Mouse (Mus musculus): Measurements from ENCODE around the gene Ccdc24.

Ccdc24 gene

DNA sequence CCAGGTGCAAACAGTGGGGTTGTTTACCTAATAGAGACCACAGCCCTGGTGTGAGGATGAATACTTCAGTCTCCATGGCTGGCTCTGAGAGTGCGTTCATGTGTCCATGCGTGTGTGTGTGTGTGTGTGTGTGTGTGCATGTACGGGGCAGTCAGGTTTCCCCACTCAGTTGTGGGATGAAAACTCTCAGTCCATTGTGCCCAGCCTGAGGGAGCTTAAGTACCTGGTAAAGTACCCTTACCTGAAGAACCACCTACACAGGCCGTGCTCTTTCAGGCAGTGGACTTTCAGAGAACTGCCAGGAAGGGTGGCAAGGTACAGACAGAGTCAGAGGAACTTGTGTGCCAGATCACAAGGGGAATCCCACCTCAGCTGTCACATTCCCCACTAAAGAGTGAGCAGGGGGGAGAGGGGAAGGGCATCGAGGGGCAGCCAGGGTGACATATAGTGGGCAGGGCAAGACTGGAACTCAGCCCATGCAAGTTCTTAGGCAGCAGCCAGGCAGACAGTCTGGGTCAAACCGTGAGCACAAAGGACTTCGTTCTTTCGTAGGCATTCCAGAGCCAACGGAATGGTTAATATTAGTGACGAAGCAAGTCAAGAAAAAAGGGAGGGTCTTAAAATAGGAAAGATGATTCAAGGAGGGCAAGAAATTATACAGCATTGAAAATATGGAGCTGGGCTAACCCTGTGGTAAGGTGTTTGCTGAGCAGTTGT lies 20.0 kb downstream of the Ccdc24 start:
- no peak for DNase-seq (ENCODE audit: low read depth)

DNA sequence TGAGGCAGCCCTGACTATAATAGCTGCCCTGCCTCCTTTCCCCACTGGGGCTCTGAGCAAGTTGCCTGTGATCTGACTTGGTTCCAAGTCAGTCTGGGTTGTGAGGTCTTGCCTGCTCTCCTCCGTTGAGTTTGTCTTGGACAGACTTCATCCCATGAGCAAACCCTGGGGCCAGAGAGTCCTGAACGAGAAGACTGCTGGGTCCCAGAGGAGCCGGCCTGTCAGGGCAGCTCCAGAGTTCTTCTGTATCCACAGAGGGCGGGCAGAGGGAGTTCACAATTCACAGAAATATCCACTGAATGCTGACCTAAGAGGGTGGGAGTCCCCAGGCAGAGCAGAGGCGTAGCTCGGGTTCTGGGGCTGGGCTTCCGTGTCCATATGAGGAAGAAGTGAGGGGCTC lies 21.5 kb downstream of the Ccdc24 start:
- DNase-seq (ENCODE audit: low read depth), result peak; percentile 29

DNA sequence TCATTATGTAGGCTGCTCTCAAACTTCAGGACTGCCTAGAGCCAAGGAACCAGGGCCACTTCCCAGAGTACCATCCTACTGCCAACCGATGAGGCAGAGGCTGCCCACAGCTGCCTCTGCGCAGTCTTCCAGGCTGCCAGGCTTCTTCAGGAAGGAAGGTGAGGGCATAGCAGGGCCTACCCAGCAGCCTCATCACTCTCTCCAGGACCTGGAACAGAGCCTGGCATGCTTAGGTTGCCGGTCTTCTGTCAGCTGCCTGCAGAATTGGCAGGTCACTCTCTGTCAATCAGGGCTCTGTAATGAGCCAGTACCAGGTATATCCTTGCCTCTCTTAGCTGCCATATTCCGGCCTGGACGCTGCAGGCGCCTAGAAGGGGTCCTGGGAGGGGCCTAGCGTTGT lies 22.2 kb downstream of the Ccdc24 start:
- no peak for DNase-seq (ENCODE audit: low read depth)

DNA sequence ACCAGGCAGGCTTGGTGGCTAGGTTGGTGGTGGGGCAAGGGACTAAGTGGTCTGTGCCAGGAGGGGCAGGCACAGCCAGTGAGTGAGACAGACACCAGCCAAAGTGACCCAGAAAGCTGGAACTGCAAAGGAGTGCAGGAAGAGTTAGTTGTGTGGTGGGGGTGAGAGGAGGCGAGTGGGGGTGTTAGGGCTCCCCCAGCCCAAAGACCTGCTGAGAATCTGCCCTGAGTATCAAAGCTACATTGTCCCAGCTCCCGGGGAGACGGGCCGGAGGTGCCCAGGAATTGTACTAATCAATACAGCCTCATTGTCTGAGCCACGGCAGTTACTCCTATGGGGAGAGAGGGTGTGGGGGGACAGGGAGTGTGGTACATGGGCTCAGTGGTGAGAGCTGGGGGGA lies 22.9 kb downstream of the Ccdc24 start:
- no peak for DNase-seq (ENCODE audit: low read depth)

DNA sequence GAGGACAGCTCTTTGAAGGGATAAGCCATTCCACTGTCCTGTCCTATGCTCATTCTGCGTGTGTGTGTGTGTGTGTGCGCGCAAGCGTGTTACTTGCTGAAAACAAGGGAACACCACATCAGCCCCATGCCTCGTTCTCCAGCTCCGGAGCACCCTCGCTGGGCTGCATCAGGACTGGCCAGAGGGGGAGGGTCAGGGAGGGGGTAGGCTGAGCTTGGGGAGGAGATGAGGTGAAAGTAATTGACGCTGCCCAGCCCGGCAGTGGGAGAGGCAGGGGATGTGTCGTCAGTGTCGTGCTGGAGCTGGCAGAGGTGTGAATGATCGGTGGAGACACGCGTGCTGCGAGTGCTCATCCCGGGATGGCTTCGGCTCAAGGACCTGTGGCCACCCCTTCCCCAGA lies 23.3 kb downstream of the Ccdc24 start:
- no peak for DNase-seq (ENCODE audit: low read depth)

DNA sequence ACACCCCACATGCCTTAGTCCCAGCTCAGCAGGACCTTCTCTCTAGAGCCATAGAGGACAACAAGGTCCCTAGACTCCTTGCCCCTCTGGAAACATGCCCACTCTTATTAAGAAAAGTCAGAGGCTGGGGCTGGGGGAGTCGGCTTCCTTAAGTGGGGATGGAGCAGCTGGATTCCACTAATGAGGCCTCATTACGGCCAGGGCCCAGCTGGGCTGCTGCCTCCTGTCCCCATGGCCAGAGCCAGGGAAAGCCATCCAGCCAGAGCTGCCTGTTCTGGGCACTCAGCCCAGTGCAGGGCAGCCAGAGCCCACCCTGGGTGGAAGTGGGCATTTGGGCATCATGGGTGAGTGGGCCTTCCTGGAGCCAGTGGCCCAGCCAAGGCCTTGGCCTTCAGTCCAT lies 25.3 kb downstream of the Ccdc24 start:
- DNase-seq (ENCODE audit: low read depth), result no peak

DNA sequence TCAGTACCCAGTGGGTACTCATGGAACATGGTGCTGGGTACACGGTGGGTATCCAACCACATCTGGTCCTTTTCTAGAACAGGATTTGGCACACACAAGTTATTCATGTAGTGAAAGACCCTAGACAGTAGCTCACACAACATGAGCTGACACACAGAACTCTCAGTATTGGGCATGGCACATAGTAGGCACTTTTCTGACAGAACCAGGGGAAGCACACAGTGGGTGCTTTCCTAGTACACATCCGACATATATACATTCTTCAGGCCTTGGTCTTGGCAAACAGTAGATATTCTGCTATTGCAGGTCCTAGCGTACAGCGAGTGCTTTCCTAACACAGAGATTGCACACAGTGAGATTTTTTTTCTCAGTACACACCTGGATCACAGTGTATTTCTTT lies 26.1 kb downstream of the Ccdc24 start:
- no peak for DNase-seq (ENCODE audit: low read depth)

DNA sequence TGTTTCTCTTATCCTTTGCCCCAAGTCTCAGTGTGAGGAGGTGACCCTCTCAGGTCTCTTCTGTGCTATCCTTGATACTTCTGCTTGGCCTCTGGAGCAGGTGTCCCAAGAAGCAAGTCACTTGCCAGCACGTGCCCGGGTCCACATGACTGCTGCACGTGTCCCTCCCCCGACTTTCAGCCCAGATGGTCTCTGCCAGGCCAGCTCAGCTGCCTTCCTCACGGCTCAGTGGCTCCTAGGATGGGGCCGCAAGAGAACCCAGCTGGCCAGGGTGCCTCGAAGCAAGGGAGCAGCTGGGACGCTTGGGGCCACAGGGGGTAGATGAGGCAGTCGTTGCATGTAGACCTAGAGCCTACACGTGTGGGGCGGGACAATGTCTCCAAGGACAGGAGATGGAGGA lies 27.0 kb downstream of the Ccdc24 start:
- no peak for DNase-seq (ENCODE audit: low read depth)

DNA sequence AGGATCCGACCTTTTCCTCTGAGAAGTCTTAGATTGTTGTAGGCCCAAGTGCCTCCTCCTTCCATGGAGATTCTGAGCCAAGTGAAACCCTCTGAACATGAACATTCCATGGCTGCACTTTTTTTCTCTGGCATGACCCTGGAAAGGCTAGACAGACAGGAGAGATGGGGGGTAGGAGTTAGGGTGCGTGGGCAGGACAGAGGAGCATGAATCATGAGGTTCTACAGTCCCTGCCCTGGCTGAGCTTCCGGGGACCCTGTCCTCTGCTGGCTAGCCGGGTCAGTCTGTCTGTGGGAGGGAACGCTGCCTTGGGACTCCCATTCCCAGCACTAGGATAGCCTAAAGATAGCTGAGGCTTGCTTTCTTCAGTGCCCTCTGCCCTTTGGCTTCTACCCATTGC lies 27.9 kb downstream of the Ccdc24 start:
- DNase-seq (ENCODE audit: low read depth), result no peak

DNA sequence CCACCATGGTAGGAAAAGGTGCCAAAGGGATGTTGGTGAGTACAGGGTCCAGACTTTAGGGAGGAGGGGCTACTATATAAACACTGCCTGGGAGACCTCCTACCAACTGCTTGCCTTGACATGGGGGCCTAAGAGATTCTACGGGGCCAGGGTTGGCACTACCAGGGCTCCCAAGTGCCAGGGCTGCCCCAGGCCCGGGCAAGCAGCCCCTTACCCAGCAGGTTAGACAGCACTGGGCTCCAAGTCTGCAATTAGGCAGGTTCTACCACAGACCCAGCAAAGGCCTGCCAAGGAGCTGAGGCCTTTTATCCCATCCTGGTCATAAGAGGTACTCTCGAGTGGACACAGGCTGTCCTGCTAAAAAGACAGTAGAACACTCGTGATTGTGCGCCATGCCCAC lies 29.3 kb downstream of the Ccdc24 start:
- DNase-seq (ENCODE audit: low read depth), result no peak

DNA sequence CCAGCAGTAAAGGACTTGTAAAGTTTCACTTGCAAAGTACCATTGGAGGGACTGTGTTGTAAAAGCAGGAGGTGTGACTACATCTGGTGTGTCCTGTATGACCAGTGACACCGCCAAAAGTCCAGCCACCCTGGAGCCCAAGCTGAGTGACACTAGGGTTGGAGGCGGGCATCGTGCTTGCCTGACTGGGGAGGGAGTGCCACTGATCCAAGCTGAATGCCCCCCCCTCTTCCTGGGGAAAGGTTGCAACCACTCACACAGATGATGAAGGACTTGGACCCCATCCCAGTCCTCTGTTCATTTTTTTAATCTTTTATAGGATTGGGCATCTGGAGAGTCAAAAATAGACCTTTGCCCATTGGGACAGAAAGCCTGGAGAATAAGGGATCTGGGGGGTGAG lies 30.8 kb downstream of the Ccdc24 start:
- DNase-seq (ENCODE audit: low read depth), result peak; percentile 58

DNA sequence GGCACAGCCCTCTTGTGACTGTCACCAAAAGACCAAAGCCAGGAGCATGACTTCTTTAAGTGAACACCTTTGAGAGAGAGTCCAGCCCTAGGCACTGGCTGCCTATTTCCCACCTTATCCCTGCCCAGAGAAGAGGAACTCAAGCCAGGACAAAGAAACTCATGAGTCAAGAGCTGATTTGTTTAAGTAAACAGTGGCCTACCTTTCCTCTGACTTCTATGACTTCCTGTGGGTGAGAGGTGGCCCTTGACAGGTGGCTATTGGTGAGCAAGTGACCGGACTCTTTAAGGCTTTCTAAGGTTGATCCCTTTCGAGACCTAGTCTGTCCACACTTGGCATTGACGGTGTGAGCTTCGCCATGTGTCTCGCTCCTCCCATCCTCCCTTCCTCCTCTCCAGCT lies 31.5 kb downstream of the Ccdc24 start:
- no peak for DNase-seq (ENCODE audit: low read depth)

DNA sequence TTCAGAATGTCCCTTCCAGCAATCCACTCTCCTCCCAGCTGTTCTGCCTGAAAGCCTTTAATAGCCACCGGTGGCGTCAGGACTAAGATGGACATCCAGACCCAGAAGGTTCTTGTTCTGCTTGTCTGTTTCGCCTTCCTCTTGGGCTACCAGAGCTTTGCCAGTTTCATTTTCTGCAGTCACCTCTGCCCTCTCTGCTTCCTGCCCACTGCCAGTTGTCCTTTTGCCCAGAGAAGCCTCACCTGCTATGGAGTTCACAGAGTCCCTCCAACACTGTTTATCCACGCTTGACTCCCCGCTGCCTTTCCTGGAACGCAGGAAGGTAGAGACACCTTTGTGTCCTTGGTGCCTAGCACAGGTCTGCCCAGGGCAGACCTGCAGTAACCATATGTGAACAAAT lies 33.0 kb downstream of the Ccdc24 start:
- DNase-seq (ENCODE audit: low read depth), result no peak

DNA sequence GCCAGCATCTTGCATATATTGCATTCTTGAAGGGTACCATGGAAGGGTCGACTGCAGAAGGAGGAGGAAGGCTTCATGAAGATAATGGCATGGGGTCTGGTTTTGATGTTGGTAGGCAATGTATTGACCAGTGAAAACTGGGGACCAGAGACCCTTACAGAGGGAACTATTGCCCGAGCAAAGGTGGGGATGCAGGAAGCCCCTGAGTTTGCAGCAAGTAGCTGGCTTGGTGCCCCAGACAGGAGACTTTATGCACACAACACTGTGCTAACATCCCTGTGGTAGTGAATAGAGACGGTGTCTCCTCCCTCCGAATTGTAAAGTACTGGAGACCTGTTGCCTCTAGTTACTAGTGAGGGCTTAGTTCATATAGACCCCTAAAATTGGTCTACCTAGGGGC lies 35.1 kb downstream of the Ccdc24 start:
- DNase-seq (ENCODE audit: low read depth), result no peak

DNA sequence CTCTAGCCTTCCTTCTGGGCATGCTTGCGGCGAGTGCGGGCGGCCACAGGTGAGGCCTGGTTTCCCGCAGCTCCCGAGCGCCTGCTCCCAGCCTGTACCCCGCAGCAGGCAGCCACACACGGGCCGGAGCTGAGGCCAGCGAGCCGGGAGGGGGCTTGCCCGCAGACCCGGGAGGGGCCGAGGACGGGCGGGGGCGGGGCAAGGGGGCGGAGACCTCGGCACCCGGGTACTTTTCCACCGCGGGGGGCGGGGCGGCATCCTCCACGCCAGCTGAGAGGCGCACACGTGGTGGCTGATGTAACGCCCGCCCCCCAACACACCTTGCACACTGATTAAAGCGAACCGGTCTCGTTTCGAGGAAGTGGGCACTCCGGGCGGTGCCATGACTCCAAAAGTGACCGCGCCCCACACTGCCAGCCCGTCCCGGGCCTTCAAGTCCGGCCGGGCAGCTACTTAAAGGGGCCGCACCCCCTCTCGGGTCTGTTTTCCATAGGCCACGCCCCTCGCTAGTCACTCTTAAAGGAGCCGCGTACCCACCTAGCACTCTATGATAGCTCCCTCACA lies 36.1 kb downstream of the Ccdc24 start:
- DNase-seq (ENCODE audit: low read depth), result peak; percentile 95

DNA sequence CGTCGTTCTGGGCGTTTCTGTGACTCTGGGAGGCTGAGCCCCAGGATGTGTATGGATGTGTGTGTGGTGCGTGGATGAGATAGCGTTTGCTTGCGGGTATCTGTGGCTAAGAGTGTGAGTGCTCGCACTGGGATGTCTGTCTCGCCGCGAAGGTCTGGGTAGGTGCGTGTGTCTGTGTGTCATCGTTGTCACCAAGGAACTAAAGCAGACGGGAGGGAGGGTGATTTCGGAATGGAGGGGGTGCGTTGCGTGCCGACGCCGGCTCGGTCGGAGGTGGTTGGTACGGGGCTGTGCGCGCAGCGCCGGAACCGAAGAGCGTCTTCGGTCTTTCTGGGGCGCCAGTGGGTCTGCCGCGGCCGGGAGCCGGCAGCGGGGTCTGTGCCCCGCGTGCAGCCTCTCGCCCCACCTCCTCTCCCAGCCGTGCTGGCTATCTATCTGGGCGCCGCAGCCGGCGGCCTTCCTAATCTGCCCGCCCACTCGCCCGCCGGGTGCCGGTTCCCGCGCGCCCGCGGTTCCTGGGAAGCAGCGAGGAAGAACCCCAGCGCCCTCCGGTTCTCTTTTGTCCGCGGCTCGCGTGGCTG lies 36.7 kb downstream of the Ccdc24 start:
- peak; percentile 59 for DNase-seq (ENCODE audit: low read depth)

DNA sequence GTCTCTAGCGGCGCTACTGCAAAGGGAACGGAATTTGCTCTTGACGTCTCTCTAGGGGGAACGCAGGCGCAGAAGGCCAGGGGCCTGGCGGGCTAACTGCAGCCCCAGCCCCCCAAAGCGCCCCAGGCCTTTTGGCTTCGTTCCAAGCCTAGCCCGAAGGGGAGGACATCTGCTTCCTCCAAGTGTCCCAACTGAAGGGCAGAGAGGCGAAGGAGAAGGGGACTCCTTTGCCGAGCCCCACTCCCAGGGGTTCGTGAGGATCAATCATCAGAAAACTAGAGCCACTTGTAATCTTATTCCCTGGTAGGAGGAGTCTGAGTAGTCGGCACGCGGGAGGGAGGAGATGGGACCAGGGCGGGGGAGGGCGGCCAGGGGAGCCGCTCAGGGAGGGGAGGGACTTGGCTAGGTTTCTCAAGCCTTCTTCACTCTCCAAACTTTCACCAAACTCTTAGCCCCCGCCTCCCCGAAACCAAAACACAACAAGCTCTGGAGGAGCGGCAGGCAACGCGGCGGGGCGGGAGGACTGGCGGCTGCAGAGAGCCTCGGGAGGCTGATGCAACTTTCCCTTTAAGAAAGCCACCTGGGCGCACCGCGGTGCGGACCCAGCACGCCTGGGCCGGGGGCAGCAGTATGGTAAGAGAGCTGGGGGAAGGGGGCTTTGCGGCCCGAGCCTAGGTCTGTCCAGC lies 37.4 kb downstream of the Ccdc24 start:
- DNase-seq (ENCODE audit: low read depth), result peak; percentile 96

DNA sequence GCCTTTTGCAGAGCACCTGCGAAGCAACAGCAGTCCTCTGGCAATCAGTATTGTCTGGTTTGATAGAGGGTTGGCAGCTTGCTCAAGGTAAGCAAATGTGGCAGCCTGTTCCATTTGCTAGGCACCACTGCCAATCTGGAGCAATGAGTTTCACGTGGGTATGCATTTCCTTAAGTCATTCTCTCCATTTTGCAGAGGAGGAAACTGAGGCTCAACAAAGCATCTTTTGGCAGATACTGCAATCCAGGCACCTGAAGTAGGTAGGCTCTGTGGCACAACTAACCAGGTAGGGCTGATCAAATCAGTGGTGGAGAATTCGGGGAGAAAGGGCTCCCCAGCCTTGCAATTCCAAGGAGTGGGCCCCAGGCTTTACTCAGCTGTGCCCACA lies 37.9 kb downstream of the Ccdc24 start, which contains the start of gene Slc6a9:
Gene Slc6a9, plus strand, starts transcription at position 50 of the 388 bp plus-strand sequence.
- no peak for DNase-seq (ENCODE audit: low read depth)

DNA sequence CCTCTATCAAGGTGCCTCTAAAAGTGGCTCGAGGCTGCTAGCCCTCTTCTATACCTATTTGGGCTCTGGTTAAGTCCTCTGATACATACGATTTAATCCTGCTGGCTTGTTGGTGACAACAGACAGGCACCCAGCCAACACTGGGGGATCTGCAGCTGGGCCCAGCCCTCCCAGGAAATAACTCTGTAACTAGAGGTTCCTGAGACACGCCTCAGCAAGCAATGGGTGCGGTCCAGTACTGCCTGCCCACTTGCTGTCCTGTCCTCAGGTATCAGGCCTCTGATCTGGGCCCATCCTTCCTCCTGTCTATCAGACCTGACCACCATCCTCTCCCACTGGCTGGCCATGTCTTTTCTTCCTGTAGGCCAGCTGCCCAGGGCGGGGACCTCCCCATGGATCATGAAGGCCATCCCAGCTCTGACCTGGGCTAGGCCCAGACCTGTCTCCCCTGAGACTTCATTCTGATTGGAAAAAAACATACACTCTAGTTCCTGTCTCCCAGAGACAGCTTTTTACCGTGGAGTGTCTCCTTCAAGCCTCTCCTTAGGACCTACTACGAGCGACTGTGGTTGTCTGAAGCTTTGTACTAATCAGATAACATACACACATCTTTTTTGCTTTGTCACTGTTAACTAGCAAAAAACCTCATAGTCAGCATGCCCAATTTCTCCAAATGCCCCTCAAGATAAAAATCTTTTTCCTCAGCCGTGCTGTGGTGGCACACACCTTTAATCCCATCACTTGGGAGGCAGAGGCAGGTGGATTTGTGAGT lies 40.3 kb downstream of the Ccdc24 start:
- DNase-seq (ENCODE audit: low read depth), result peak; percentile 36

DNA sequence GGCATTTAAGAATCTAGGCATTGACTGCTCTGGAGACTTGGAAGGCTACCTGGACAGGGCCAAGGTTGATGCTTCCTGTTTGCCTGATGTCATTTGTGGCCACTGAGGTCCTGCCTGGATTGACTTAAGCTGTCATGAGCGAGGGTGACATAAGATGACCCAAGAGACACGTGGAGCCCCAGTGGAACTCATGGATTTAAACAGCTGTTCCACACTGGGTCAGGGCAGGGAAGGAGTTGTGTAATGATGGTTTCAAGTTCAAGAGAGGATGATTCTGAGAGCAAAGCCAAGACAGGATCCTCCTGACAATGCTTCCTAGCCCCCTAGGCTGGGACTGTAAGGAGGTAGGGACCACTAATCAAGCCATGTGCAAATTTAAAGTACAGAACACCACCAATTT lies 40.9 kb downstream of the Ccdc24 start:
- no peak for DNase-seq (ENCODE audit: low read depth)

DNA sequence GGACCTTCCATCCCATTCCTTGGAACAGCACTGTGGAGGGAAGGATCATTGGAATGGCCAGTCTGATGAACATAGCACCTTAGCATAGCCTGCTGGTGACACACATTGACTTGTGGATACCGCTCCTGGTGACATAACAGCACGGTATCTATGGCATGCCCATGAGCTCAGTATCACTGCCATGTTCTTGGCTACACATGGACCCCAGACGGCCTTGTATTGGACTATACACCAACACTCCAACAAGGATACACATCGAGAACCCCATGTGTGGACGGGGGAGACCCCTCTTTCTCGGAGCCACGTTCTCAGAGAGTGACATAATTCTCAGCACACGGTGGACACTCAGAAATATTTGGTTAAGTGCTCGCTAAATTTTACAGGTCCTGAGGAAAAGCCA lies 41.6 kb downstream of the Ccdc24 start:
- no peak for DNase-seq (ENCODE audit: low read depth)

DNA sequence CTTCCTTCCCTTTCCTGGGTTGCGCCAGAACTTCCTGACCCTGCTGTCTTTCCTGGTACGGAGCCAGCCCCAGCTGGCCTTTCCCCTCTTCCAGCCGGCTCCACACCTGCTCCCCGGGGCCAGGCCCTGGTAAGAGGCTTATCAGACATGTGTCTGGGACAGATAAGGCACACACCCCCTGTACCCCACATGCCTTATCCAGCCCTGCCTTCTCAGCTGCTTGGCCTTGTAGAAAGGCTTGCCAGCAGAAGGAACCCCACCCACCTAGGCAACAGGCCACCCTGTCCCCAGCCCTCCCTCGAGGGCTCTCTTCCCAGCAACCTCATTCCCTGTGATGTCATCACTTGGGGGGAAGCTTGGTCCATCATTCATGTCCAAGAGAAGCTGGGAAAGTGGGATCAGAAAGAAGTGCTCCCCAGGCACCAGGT lies 42.2 kb downstream of the Ccdc24 start:
- DNase-seq (ENCODE audit: low read depth), result peak; percentile 48
